Mouse (Mus musculus) cerebellum, adult 11 months (tissue): Measurements from ENCODE around the gene Gm42957.
"Not testable (repeated sequence)": the region's sequence is repeated elsewhere in the genome, so short reads cannot be mapped to it uniquely, and the experiment has no call there.

Experiments used
- DNase-seq: peaks from one replicate; pipeline ENCODE4 v3.0.0; 2022

Gm42957 gene

GRCm38 (mm10) chr3:96629729-96630600 is 5.3 kb upstream of the Gm42957 start, which contains the start of gene Rbm8a:
TSS of gene Rbm8a (plus strand) at chr3:96629933.
- DNase-seq = peak; percentile 93

- DNase-seq = no peak
Observed at GRCm38 (mm10) chr3:96632058-96632457, 3.2 kb upstream of the Gm42957 start.

GRCm38 (mm10) chr3:96634015-96634414 is 1.3 kb upstream of the Gm42957 start:
- no peak for DNase-seq

GRCm38 (mm10) chr3:96635906-96636305 is 632 bp downstream of the Gm42957 start:
- DNase-seq = no peak

GRCm38 (mm10) chr3:96636448-96636847 is 1.2 kb downstream of the Gm42957 start:
- no peak for DNase-seq

- DNase-seq = no peak
Observed at GRCm38 (mm10) chr3:96639219-96639618, 3.9 kb downstream of the Gm42957 start.

GRCm38 (mm10) chr3:96645018-96645649 is 9.9 kb downstream of the Gm42957 start, which contains the start of gene Itga10:
TSS of gene Itga10 (plus strand) at chr3:96645584.
- DNase-seq = no peak

GRCm38 (mm10) chr3:96647365-96647764 is 12.1 kb downstream of the Gm42957 start:
- no peak for DNase-seq

GRCm38 (mm10) chr3:96660901-96661300 is 25.6 kb downstream of the Gm42957 start:
- no peak for DNase-seq

GRCm38 (mm10) chr3:96662731-96663316 is 27.6 kb downstream of the Gm42957 start:
- DNase-seq = no peak

- peak; percentile 88 for DNase-seq
Observed at GRCm38 (mm10) chr3:96663432-96664239, 28.4 kb downstream of the Gm42957 start.

GRCm38 (mm10) chr3:96665732-96666363 is 30.6 kb downstream of the Gm42957 start:
- not testable (repeated sequence) for DNase-seq

- no peak for DNase-seq
Observed at GRCm38 (mm10) chr3:96666916-96667315, 31.6 kb downstream of the Gm42957 start.

GRCm38 (mm10) chr3:96667316-96667715 is 32.0 kb downstream of the Gm42957 start:
- no peak for DNase-seq

- DNase-seq = no peak
Observed at GRCm38 (mm10) chr3:96668424-96669067, 33.3 kb downstream of the Gm42957 start.

GRCm38 (mm10) chr3:96669727-96670468 is 34.6 kb downstream of the Gm42957 start, which contains the start of gene Ankrd35:
TSS of gene Ankrd35 (plus strand) at chr3:96670131.
- DNase-seq = peak; percentile 76

- no peak for DNase-seq
Observed at GRCm38 (mm10) chr3:96671519-96671918, 36.2 kb downstream of the Gm42957 start.

GRCm38 (mm10) chr3:96673514-96673913 is 38.2 kb downstream of the Gm42957 start:
- no peak for DNase-seq

GRCm38 (mm10) chr3:96674442-96674841 is 39.2 kb downstream of the Gm42957 start:
- DNase-seq = no peak

GRCm38 (mm10) chr3:96675171-96675570 is 39.9 kb downstream of the Gm42957 start:
- DNase-seq = no peak

GRCm38 (mm10) chr3:96675690-96676089 is 40.4 kb downstream of the Gm42957 start:
- DNase-seq = no peak
